ENCODE assay signal across 8 mouse cellular contexts in the genomic region with DNA sequence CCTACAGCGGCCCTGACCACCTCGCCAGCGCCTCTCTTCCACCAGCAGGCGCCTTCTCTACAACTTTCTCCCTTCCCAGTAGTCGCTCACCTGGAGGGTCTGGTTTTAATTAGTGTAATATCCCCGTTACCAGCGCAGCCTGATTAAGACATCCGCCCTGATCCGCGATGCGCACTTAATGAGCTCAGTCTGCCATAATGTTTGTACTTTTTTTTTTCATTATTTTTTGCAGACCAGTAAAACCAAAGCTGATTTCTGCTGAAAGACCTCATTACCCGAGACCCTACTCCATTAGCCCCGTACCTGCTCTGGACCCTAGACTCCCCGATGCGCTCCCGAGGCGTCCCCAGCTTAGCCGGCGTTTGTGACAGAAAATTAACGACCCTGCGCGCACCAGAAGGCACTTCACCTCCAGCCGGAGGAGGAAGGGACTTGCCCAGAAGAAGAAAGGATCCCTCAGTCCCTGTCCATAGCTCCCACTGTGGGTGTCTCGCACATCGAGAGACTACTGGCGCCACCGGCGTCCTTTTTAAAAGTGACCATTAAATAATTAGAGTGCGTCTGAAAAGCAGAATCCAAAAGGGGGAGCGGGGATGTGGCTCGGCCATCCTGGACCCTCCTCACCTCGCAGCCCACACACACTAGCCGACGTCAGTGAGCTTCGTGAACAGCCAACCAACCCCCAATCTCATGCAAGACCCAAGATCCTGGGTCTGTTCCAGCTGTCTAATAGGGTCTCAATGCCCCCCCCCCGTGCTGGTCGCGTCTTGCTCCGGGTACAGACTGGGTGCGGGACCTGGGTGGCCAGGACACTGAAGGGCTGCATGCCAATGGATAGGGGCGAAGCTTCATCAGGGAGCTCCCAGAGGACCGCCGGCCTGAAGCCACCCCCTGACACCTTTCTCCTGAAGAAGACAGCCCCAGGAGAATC. TPM values are rescaled to one million over a fixed set of nuclear protein-coding genes. Genes with fewer than 3 reads are reported as not detected.
A peak's percentile ranks its signal among the peaks of the same experiment; 100 is the strongest.
DNase-seq lines count a peak whose midpoint lies in the region; ATAC-seq lines count a peak whose summit lies in the region.
"Had no signal": no experiment of that assay in that cellular context is flagged by ENCODE, and none has a peak within 500 bp of the region (broad histone marks: within the 10 kb centered on the region; RNA-seq: fewer than 3 reads in every experiment).

No protein-coding gene starts in this region.

- H3K4me1 ChIP-seq in forebrain, embryonic 11.5 days (replicated peaks; ENCODE audit: control insufficient read depth, insufficient read depth, low read length) = peaks cover 21% of the 10 kb centered on the region
- H3K4me1 ChIP-seq in limb, embryonic 11.5 days (ENCODE audit: control insufficient read depth, insufficient read depth, low read length) = peaks cover 30% of the 10 kb centered on the region
- peaks cover 9% of the 10 kb centered on the region; the same call in 1 of the 2 replicates for H3K4me1 ChIP-seq in stomach, embryonic 16.5 days (ENCODE audit: control insufficient read depth, insufficient read depth, low read length)

- DNase-seq in left cerebral cortex, postnatal 4 days = peak; percentile 63
- no peak for DNase-seq in left cerebral cortex, postnatal 10 days (ENCODE audit: extremely low spot score in 1 of 2, low spot score in 2 of 2)
- DNase-seq in forebrain, embryonic 11.5 days (ENCODE audit: low spot score) = no peak
- DNase-seq in limb, embryonic 11.5 days (ENCODE audit: low spot score) = peak; percentile 57
- no peak for DNase-seq in gastrocnemius, adult 18-20 months (ENCODE audit: low spot score)

- peak overlapping the region; percentile 99 for H3K4me2 ChIP-seq in forebrain, embryonic 11.5 days (ENCODE audit: low read depth, low read length, severe bottlenecking)
- peak overlapping the region; percentile 99 for H3K4me2 ChIP-seq in limb, embryonic 11.5 days (ENCODE audit: low read depth, severe bottlenecking)
- H3K4me2 ChIP-seq in stomach, embryonic 16.5 days (ENCODE audit: low read depth, low read length) = peak overlapping the region; percentile 58; the same call in 1 of the 2 replicates

- no peak for ATAC-seq in forebrain, embryonic 11.5 days (replicated peaks; ENCODE audit: low FRiP score)
- ATAC-seq in limb, embryonic 11.5 days (ENCODE audit: insufficient number of reproducible peaks, low FRiP score, low TSS enrichment, low read depth) = no peak
- ATAC-seq in stomach, embryonic 16.5 days (ENCODE audit: insufficient read depth, low FRiP score) = no peak
- ATAC-seq in megakaryocyte-erythroid progenitor cell, adult 5-6 weeks (replicated peaks; ENCODE audit: low FRiP score, low TSS enrichment, poor library complexity, severe bottlenecking) = no peak
- ATAC-seq: Patski had no signal

- intact Hi-C loops in left cerebral cortex, postnatal 4 days (cut with DNase I) = loop anchor here (10.0 kb wide), 1 partner anchor 153 kb away; no protein-coding TSS in a partner anchor
- intact Hi-C loops in left cerebral cortex, postnatal 10 days (cut with DNase I) = loop anchor here (5.0 kb wide), 2 partner anchors 50 to 150 kb away; no protein-coding TSS in a partner anchor

- H3K9ac ChIP-seq in forebrain, embryonic 11.5 days (ENCODE audit: low read length) = peak overlapping the region; percentile 63
- no peak overlapping the region; the same call in 1 of the 2 replicates for H3K9ac ChIP-seq in limb, embryonic 11.5 days (ENCODE audit: low read length)
- no peak overlapping the region for H3K9ac ChIP-seq in stomach, embryonic 16.5 days (ENCODE audit: low read length)

- H3K36me3 ChIP-seq in forebrain, embryonic 11.5 days (ENCODE audit: control insufficient read depth, insufficient read depth, low read length) = no peaks in the 10 kb centered on the region
- H3K36me3 ChIP-seq in limb, embryonic 11.5 days (ENCODE audit: control insufficient read depth, insufficient read depth, low read length) = no peaks in the 10 kb centered on the region
- no peaks in the 10 kb centered on the region for H3K36me3 ChIP-seq in stomach, embryonic 16.5 days (ENCODE audit: control insufficient read depth, insufficient read depth, low read length)

- 1% methylated on average over 43 of the region's 43 CpGs for WGBS in forebrain, embryonic 11.5 days
- WGBS in limb, embryonic 11.5 days = 1% methylated on average over 43 of the region's 43 CpGs
- WGBS in stomach, embryonic 16.5 days = 5% methylated on average over 43 of the region's 43 CpGs

- H3K9me3 ChIP-seq in forebrain, embryonic 11.5 days (ENCODE audit: control insufficient read depth, low read length) = no peaks in the 10 kb centered on the region
- H3K9me3 ChIP-seq in limb, embryonic 11.5 days (ENCODE audit: control insufficient read depth, low read length) = no peaks in the 10 kb centered on the region
- no peaks in the 10 kb centered on the region for H3K9me3 ChIP-seq in stomach, embryonic 16.5 days (replicated peaks; ENCODE audit: control insufficient read depth, low read length)

- peaks cover 38% of the 10 kb centered on the region for H3K27me3 ChIP-seq in forebrain, embryonic 11.5 days (ENCODE audit: control insufficient read depth, insufficient read depth, low read length)
- H3K27me3 ChIP-seq in limb, embryonic 11.5 days (ENCODE audit: control insufficient read depth, insufficient read depth, low read length) = peaks cover 41% of the 10 kb centered on the region
- peaks cover 61% of the 10 kb centered on the region for H3K27me3 ChIP-seq in stomach, embryonic 16.5 days (ENCODE audit: control insufficient read depth, insufficient read depth, low read length)

- no peak overlapping the region for H3K27ac ChIP-seq in forebrain, embryonic 11.5 days (ENCODE audit: low read depth, low read length)
- no peak overlapping the region for H3K27ac ChIP-seq in limb, embryonic 11.5 days (replicated peaks; ENCODE audit: low read depth, low read length)
- H3K27ac ChIP-seq in stomach, embryonic 16.5 days (ENCODE audit: low read length) = no peak overlapping the region

- H3K4me3 ChIP-seq in forebrain, embryonic 11.5 days (ENCODE audit: low read depth, low read length) = peak overlapping the region; percentile 61
- H3K4me3 ChIP-seq in limb, embryonic 11.5 days (ENCODE audit: low read depth, low read length) = peak overlapping the region; percentile 53
- H3K4me3 ChIP-seq in stomach, embryonic 16.5 days (replicated peaks; ENCODE audit: low read length) = 0 out of 2 replicates have a peak overlapping the region, but pooled peaks have one; percentile 44

RNA-seq across cellular contexts. Expression of a gene that starts 3.7 kb away (rescaled TPM):
- total RNA-seq in left cerebral cortex, postnatal 4 days (2021) = 100 to 1,000 TPM; 185 to 192 TPM
- 100 to 1,000 TPM; 272 to 280 TPM for total RNA-seq in left cerebral cortex, postnatal 10 days (2021)
- polyA plus RNA-seq in forebrain, embryonic 11.5 days (2014; fragmentation: Nextera tagmentation; extraction: Ambion mirVana) = 6.9 and 8.8 TPM in 2 replicates
- polyA plus RNA-seq in limb, embryonic 11.5 days (2014; fragmentation: Nextera tagmentation; extraction: Ambion mirVana) = 1.9 and 2.5 TPM in 2 replicates
- 1.1 and 1.5 TPM in 2 replicates for polyA plus RNA-seq in stomach, embryonic 16.5 days (2015; fragmentation: Nextera tagmentation; extraction: Ambion mirVana)
- total RNA-seq in megakaryocyte-erythroid progenitor cell, adult 5-6 weeks (2014; fragmentation: Nextera tagmentation) = not detected in 2 replicates
- total RNA-seq in megakaryocyte-erythroid progenitor cell, adult 5-6 weeks (2017) = not detected in 2 replicates
- under 1 TPM in 1 of 2 experiments, not detected in 1; 0.09 TPM for total RNA-seq in gastrocnemius, adult 18-20 months (2021)
- polyA plus RNA-seq: Patski had no signal

Comparison
In these comparisons a context has a peak if more than half of its experiments do, and no peak if none do; other contexts are left out.
1. DNase-seq: peak in left cerebral cortex, postnatal 4 days (single experiment) and limb, embryonic 11.5 days (single experiment); none in left cerebral cortex, postnatal 10 days (0 of 2), forebrain, embryonic 11.5 days (single experiment) and gastrocnemius, adult 18-20 months (single experiment).
2. RNA of a gene that starts 3.7 kb away (total RNA-seq): 272 to 280 TPM in left cerebral cortex, postnatal 10 days and 185 to 192 TPM in left cerebral cortex, postnatal 4 days; 0.09 TPM in gastrocnemius, adult 18-20 months and not detected in megakaryocyte-erythroid progenitor cell, adult 5-6 weeks; every median in the first group is over 100 times any median in the second.
3. Peak in every context shown above with its lines, with median percentiles within 50 percentile points of each other: H3K4me2 ChIP-seq and H3K4me3 ChIP-seq.